Mouse (Mus musculus): ENCODE results near the gene Otud7a.

The Otud7a gene

GRCm38 (mm10) chr7:63687056-63687455, 242.5 kb downstream of the Otud7a start:
- ATAC-seq (ENCODE audit: low TSS enrichment), result no peak

- peak; percentile 34; the same call in 1 of the 2 replicates for ATAC-seq (ENCODE audit: low TSS enrichment)
Observed at GRCm38 (mm10) chr7:63697921-63698320, 253.4 kb downstream of the Otud7a start.

GRCm38 (mm10) chr7:63717903-63718302, 273.4 kb downstream of the Otud7a start:
- peak; percentile 19; the same call in 1 of the 2 replicates for ATAC-seq (ENCODE audit: low TSS enrichment)

GRCm38 (mm10) chr7:63719183-63719944, 274.8 kb downstream of the Otud7a start:
- peak; percentile 77 for ATAC-seq (ENCODE audit: low TSS enrichment)

- ATAC-seq (ENCODE audit: low TSS enrichment), result peak; percentile 71
Observed at GRCm38 (mm10) chr7:63720682-63721081, 276.1 kb downstream of the Otud7a start.

- ATAC-seq (ENCODE audit: low TSS enrichment), result no peak
Observed at GRCm38 (mm10) chr7:63725040-63725729, 280.6 kb downstream of the Otud7a start.

- ATAC-seq (ENCODE audit: low TSS enrichment), result no peak
Observed at GRCm38 (mm10) chr7:63729605-63730004, 285.1 kb downstream of the Otud7a start.

- no peak; the same call in 1 of the 2 replicates for ATAC-seq (ENCODE audit: low TSS enrichment)
Observed at GRCm38 (mm10) chr7:63730012-63730411, 285.5 kb downstream of the Otud7a start.

- peak; percentile 39; the same call in 1 of the 2 replicates for ATAC-seq (ENCODE audit: low TSS enrichment)
Observed at GRCm38 (mm10) chr7:63737725-63738124, 293.2 kb downstream of the Otud7a start.

GRCm38 (mm10) chr7:63738142-63738541, 293.6 kb downstream of the Otud7a start:
- no peak for ATAC-seq (ENCODE audit: low TSS enrichment)

GRCm38 (mm10) chr7:63743116-63743515, 298.6 kb downstream of the Otud7a start:
- ATAC-seq (ENCODE audit: low TSS enrichment), result peak; percentile 72

GRCm38 (mm10) chr7:63752081-63752480, 307.5 kb downstream of the Otud7a start:
- no peak for ATAC-seq (ENCODE audit: low TSS enrichment)

- peak; percentile 36 for ATAC-seq (ENCODE audit: low TSS enrichment)
Observed at GRCm38 (mm10) chr7:63753274-63753751, 308.8 kb downstream of the Otud7a start.

- peak; percentile 42 for ATAC-seq (ENCODE audit: low TSS enrichment)
Observed at GRCm38 (mm10) chr7:63754573-63755475, 310.3 kb downstream of the Otud7a start.

- peak; percentile 35 for ATAC-seq (ENCODE audit: low TSS enrichment)
Observed at GRCm38 (mm10) chr7:63755476-63755948, 311.0 kb downstream of the Otud7a start.

GRCm38 (mm10) chr7:63757136-63757677, 312.7 kb downstream of the Otud7a start:
- no peak for ATAC-seq (ENCODE audit: low TSS enrichment)

GRCm38 (mm10) chr7:63757678-63758239, 313.2 kb downstream of the Otud7a start:
- no peak for ATAC-seq (ENCODE audit: low TSS enrichment)

GRCm38 (mm10) chr7:63758240-63758826, 313.8 kb downstream of the Otud7a start:
- peak; percentile 11; the same call in 1 of the 2 replicates for ATAC-seq (ENCODE audit: low TSS enrichment)

GRCm38 (mm10) chr7:63759606-63760005, 315.1 kb downstream of the Otud7a start:
- ATAC-seq (ENCODE audit: low TSS enrichment), result no peak

GRCm38 (mm10) chr7:63762529-63762928, 318.0 kb downstream of the Otud7a start:
- ATAC-seq (ENCODE audit: low TSS enrichment), result no peak
